Mouse (Mus musculus): ENCODE measurements around the gene 2010111I01Rik. TPM values are rescaled to one million over a fixed set of nuclear protein-coding genes. Genes with fewer than 3 reads are reported as not detected.
"Not testable (repeated sequence)": the region's sequence is repeated elsewhere in the genome, so short reads cannot be mapped to it uniquely, and the experiment has no call there.

2010111I01Rik gene
- polyA plus RNA-seq, 1 experiment from 2014 or later, result 16.3 TPM

DNA sequence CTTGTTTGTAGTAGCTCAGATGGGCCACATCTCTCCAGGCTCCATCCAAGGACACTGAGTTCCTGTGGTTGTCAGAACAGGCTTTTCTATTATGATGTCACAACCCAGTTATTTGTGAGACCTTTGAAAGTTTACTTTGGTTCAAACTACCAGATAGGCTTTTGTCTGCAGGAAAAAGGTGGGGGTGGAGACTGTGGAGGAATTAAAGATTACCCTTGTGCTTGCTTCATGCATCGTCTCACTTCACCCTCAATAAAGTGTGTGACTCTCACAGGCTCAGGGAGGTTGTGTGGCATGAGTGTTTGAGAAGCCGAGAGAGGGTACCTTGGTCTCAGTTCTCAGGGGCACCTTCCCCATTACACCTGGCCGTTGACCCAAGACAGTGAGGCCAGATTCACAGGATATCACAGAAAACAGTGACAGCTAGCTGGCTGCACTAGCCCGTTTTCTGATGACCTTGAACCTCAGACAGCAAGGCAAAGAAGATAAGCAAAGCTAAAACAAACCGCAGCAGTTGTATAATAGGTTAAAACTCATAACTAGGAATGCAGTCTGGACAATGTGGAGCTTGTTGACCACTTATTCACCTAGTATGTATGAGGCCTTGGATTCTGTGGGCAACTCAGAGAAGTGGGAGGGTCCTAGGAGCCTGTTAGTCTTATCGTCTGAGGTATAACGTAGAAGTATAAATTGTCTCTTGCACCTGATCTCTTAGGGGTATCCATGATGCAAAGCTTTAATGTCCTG is 266.4 kb downstream of the 2010111I01Rik start:
- peak overlapping the region; percentile 26 for H3K27ac ChIP-seq (ENCODE audit: low read length)
- no peaks in the 10 kb centered on the region for H3K9me3 ChIP-seq (replicated peaks; ENCODE audit: control insufficient read depth, low read length)
- WGBS (ENCODE audit: insufficient replicate concordance), result 50% methylated on average over 7 of the region's 7 CpGs
- no peak overlapping the region for H3K9ac ChIP-seq (ENCODE audit: low read depth, low read length)
- H3K4me3 ChIP-seq (ENCODE audit: low read depth, low read length), result no peak overlapping the region
- H3K27me3 ChIP-seq (ENCODE audit: control insufficient read depth, insufficient read depth, low read depth, low read length), result no peaks in the 10 kb centered on the region
- H3K36me3 ChIP-seq (ENCODE audit: control insufficient read depth, insufficient read depth), result no peaks in the 10 kb centered on the region
- ATAC-seq (ENCODE audit: low read depth), result peak; percentile 65
- H3K4me2 ChIP-seq (ENCODE audit: low read depth, low read length), result no peak overlapping the region
- no peaks in the 10 kb centered on the region for H3K4me1 ChIP-seq (ENCODE audit: control insufficient read depth, low read depth, low read length)

- ATAC-seq (ENCODE audit: low read depth), result no peak
- Histone ChIP-seq H3K9ac (ENCODE audit: low read depth, low read length) (no peak overlapping the region), H3K4me3 (ENCODE audit: low read depth, low read length) (no peak overlapping the region), H3K27me3 (ENCODE audit: control insufficient read depth, insufficient read depth, low read depth, low read length) (no peaks in the 10 kb centered on the region), H3K36me3 (ENCODE audit: control insufficient read depth, insufficient read depth) (no peaks in the 10 kb centered on the region), H3K27ac (ENCODE audit: low read length) (peak overlapping the region; percentile 26), H3K9me3 (replicated peaks; ENCODE audit: control insufficient read depth, low read length) (no peaks in the 10 kb centered on the region), H3K4me1 (ENCODE audit: control insufficient read depth, low read depth, low read length) (no peaks in the 10 kb centered on the region), H3K4me2 (ENCODE audit: low read depth, low read length) (no peak overlapping the region)
- WGBS (ENCODE audit: insufficient replicate concordance), result 35% methylated on average over 3 of the region's 3 CpGs
Observed at GRCm38 (mm10) chr13:63231702-63232070, 267.0 kb downstream of the 2010111I01Rik start.

GRCm38 (mm10) chr13:63232558-63232957 is 267.9 kb downstream of the 2010111I01Rik start:
- H3K27ac ChIP-seq (ENCODE audit: low read length), result no peak overlapping the region
- no peak overlapping the region for H3K4me2 ChIP-seq (ENCODE audit: low read depth, low read length)
- ATAC-seq (ENCODE audit: low read depth), result no peak
- no peak overlapping the region for H3K4me3 ChIP-seq (ENCODE audit: low read depth, low read length)
- no peaks in the 10 kb centered on the region for H3K4me1 ChIP-seq (ENCODE audit: control insufficient read depth, low read depth, low read length)
- no peak overlapping the region for H3K9ac ChIP-seq (ENCODE audit: low read depth, low read length)
- WGBS (ENCODE audit: insufficient replicate concordance), result 22% methylated on average over 2 of the region's 2 CpGs
- H3K27me3 ChIP-seq (ENCODE audit: control insufficient read depth, insufficient read depth, low read depth, low read length), result no peaks in the 10 kb centered on the region
- H3K36me3 ChIP-seq (ENCODE audit: control insufficient read depth, insufficient read depth), result no peaks in the 10 kb centered on the region
- H3K9me3 ChIP-seq (replicated peaks; ENCODE audit: control insufficient read depth, low read length), result no peaks in the 10 kb centered on the region

DNA sequence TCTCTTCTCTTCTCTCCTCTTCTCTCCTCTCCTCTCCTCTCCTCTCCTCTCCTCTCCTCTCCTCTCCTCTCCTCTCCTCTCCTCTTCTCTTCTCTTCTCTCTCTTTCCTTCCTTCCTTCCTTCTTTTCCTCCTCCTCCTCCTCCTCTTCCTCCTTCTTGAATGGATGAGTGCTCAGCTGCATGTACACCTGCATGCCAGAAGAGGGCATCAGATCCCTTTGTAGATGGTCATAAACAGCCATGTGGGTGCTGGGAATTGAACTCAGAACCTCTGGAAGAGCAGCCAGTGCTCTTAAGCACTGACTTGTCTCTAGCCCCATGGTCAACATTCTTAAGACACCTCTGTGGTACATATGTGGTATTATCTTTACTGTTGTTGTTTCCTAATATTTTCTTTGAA is 269.8 kb downstream of the 2010111I01Rik start:
- not testable (repeated sequence) for H3K27me3 ChIP-seq (ENCODE audit: control insufficient read depth, insufficient read depth, low read depth, low read length); H3K4me3 ChIP-seq (ENCODE audit: low read depth, low read length); H3K4me1 ChIP-seq (ENCODE audit: control insufficient read depth, low read depth, low read length); H3K9ac ChIP-seq (ENCODE audit: low read depth, low read length); H3K36me3 ChIP-seq (ENCODE audit: control insufficient read depth, insufficient read depth); H3K4me2 ChIP-seq (ENCODE audit: low read depth, low read length); H3K9me3 ChIP-seq (replicated peaks; ENCODE audit: control insufficient read depth, low read length); H3K27ac ChIP-seq (ENCODE audit: low read length); ATAC-seq (ENCODE audit: low read depth)

DNA sequence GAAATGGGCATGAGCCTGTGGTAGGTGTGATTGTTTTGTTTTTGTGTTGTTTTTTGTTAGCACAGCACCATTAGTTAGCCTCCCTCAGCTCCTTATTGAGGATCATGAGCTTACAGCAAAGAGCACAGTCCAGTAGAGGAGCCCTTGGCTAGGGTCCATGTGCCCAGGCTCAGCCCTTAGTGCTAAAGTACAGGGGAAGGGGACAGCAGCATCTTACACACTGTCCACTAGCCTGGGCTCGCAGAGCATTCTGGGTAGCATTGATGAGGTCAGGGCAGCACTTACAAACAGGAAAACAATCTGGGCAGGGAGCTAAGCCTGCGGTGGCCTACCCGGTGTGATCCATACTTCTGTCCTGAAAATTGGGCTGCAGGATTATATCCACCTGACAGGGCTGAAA is 270.9 kb downstream of the 2010111I01Rik start:
- Histone ChIP-seq H3K27ac (ENCODE audit: low read length) (no peak overlapping the region), H3K4me1 (ENCODE audit: control insufficient read depth, low read depth, low read length) (peaks cover 3% of the 10 kb centered on the region), H3K36me3 (ENCODE audit: control insufficient read depth, insufficient read depth) (no peaks in the 10 kb centered on the region), H3K4me3 (ENCODE audit: low read depth, low read length) (no peak overlapping the region), H3K9me3 (replicated peaks; ENCODE audit: control insufficient read depth, low read length) (no peaks in the 10 kb centered on the region), H3K9ac (ENCODE audit: low read depth, low read length) (no peak overlapping the region), H3K27me3 (ENCODE audit: control insufficient read depth, insufficient read depth, low read depth, low read length) (no peaks in the 10 kb centered on the region), H3K4me2 (ENCODE audit: low read depth, low read length) (no peak overlapping the region)
- WGBS (ENCODE audit: insufficient replicate concordance), result 51% methylated on average over 3 of the region's 3 CpGs
- ATAC-seq (ENCODE audit: low read depth), result no peak

GRCm38 (mm10) chr13:63236159-63236893 is 271.6 kb downstream of the 2010111I01Rik start:
- Histone ChIP-seq H3K4me3 (ENCODE audit: low read depth, low read length) (no peak overlapping the region), H3K9me3 (replicated peaks; ENCODE audit: control insufficient read depth, low read length) (no peaks in the 10 kb centered on the region), H3K4me2 (ENCODE audit: low read depth, low read length) (no peak overlapping the region), H3K36me3 (ENCODE audit: control insufficient read depth, insufficient read depth) (no peaks in the 10 kb centered on the region), H3K27me3 (ENCODE audit: control insufficient read depth, insufficient read depth, low read depth, low read length) (no peaks in the 10 kb centered on the region), H3K27ac (ENCODE audit: low read length) (no peak overlapping the region), H3K4me1 (ENCODE audit: control insufficient read depth, low read depth, low read length) (peaks cover 9% of the 10 kb centered on the region), H3K9ac (ENCODE audit: low read depth, low read length) (no peak overlapping the region)
- WGBS (ENCODE audit: insufficient replicate concordance), result 26% methylated on average over 5 of the region's 5 CpGs
- no peak for ATAC-seq (ENCODE audit: low read depth)

GRCm38 (mm10) chr13:63238045-63238444 is 273.4 kb downstream of the 2010111I01Rik start:
- H3K36me3 ChIP-seq (ENCODE audit: control insufficient read depth, insufficient read depth), result no peaks in the 10 kb centered on the region
- WGBS (ENCODE audit: insufficient replicate concordance), result 78% methylated on average over 7 of the region's 7 CpGs
- no peaks in the 10 kb centered on the region for H3K9me3 ChIP-seq (replicated peaks; ENCODE audit: control insufficient read depth, low read length)
- ATAC-seq (ENCODE audit: low read depth), result no peak
- no peak overlapping the region for H3K9ac ChIP-seq (ENCODE audit: low read depth, low read length)
- no peaks in the 10 kb centered on the region for H3K27me3 ChIP-seq (ENCODE audit: control insufficient read depth, insufficient read depth, low read depth, low read length)
- no peak overlapping the region for H3K4me2 ChIP-seq (ENCODE audit: low read depth, low read length)
- H3K4me1 ChIP-seq (ENCODE audit: control insufficient read depth, low read depth, low read length), result peaks cover 15% of the 10 kb centered on the region
- no peak overlapping the region for H3K27ac ChIP-seq (ENCODE audit: low read length)
- no peak overlapping the region for H3K4me3 ChIP-seq (ENCODE audit: low read depth, low read length)

GRCm38 (mm10) chr13:63239301-63239804 is 274.7 kb downstream of the 2010111I01Rik start:
- WGBS (ENCODE audit: insufficient replicate concordance), result 18% methylated on average over 11 of the region's 11 CpGs
- Histone ChIP-seq H3K27ac (ENCODE audit: low read length) (no peak overlapping the region), H3K9me3 (replicated peaks; ENCODE audit: control insufficient read depth, low read length) (no peaks in the 10 kb centered on the region)

More at GRCm38 (mm10) chr13:63239301-63239804, 274.7 kb downstream of the 2010111I01Rik start:
- Histone ChIP-seq H3K4me3 (ENCODE audit: low read depth, low read length) (peak overlapping the region; percentile 80), H3K27me3 (ENCODE audit: control insufficient read depth, insufficient read depth, low read depth, low read length) (no peaks in the 10 kb centered on the region), H3K9ac (ENCODE audit: low read depth, low read length) (peak overlapping the region; percentile 87), H3K36me3 (ENCODE audit: control insufficient read depth, insufficient read depth) (no peaks in the 10 kb centered on the region), H3K4me2 (ENCODE audit: low read depth, low read length) (peak overlapping the region; percentile 94), H3K4me1 (ENCODE audit: control insufficient read depth, low read depth, low read length) (peaks cover 15% of the 10 kb centered on the region)
- peak; percentile 28 for ATAC-seq (ENCODE audit: low read depth)
